Mouse (Mus musculus) urinary bladder, adult 18-20 months (tissue): Measurements from ENCODE around the gene Phf20.
"Not testable (repeated sequence)": the region's sequence is repeated elsewhere in the genome, so short reads cannot be mapped to it uniquely, and the experiment has no call there.

Source experiments
- DNase-seq, 2 experiments: peaks; one replicate each; pipeline ENCODE4 v3.0.0; 2022; ENCODE audit warnings: low spot score in 2 of 2, mixed read lengths in 2 of 2

Gene Phf20

GRCm38 (mm10) chr2:156196302-156197128 is at the start of gene Phf20:
TSS of gene Phf20 (plus strand) at chr2:156196466.
- peak; percentile 97 to 99 for DNase-seq

GRCm38 (mm10) chr2:156147316-156147915 is 48.9 kb upstream of the Phf20 start:
- DNase-seq = no peak

GRCm38 (mm10) chr2:156151538-156151937 is 44.7 kb upstream of the Phf20 start:
- DNase-seq = no peak

- no peak for DNase-seq
Measured at GRCm38 (mm10) chr2:156165478-156165877, 30.8 kb upstream of the Phf20 start.

- DNase-seq = no peak
Measured at GRCm38 (mm10) chr2:156166557-156166956, 29.7 kb upstream of the Phf20 start.

GRCm38 (mm10) chr2:156177079-156177478 is 19.2 kb upstream of the Phf20 start:
- DNase-seq = no peak

GRCm38 (mm10) chr2:156177651-156178050 is 18.6 kb upstream of the Phf20 start:
- DNase-seq = no peak

- peak in 1 of 2 experiments; percentile 70 for DNase-seq
Measured at GRCm38 (mm10) chr2:156179046-156179795, 17.0 kb upstream of the Phf20 start.

- DNase-seq = no peak
Measured at GRCm38 (mm10) chr2:156179796-156180093, 16.5 kb upstream of the Phf20 start.

- DNase-seq = peak; percentile 100
Measured at GRCm38 (mm10) chr2:156180094-156180821, 16.0 kb upstream of the Phf20 start, which contains the start of gene Rbm39. TSS of gene Rbm39 (minus strand) at chr2:156180238.

- no peak for DNase-seq
Measured at GRCm38 (mm10) chr2:156180824-156181590, 15.3 kb upstream of the Phf20 start.

GRCm38 (mm10) chr2:156181592-156181991 is 14.7 kb upstream of the Phf20 start:
- DNase-seq = no peak

GRCm38 (mm10) chr2:156189241-156189640 is 7.0 kb upstream of the Phf20 start:
- DNase-seq = not testable (repeated sequence)

GRCm38 (mm10) chr2:156190004-156190896 is 6.0 kb upstream of the Phf20 start:
- DNase-seq = no peak

GRCm38 (mm10) chr2:156191540-156191939 is 4.7 kb upstream of the Phf20 start:
- DNase-seq = no peak

- no peak for DNase-seq
Measured at GRCm38 (mm10) chr2:156192068-156192467, 4.2 kb upstream of the Phf20 start.

- DNase-seq = no peak
Measured at GRCm38 (mm10) chr2:156193066-156193862, 3.0 kb upstream of the Phf20 start.

GRCm38 (mm10) chr2:156194571-156194970 is 1.7 kb upstream of the Phf20 start:
- no peak for DNase-seq
